Mouse (Mus musculus): ENCODE measurements around the gene Rnf103. TPM values are rescaled to one million over a fixed set of nuclear protein-coding genes. Genes with fewer than 3 reads are reported as not detected.

Rnf103 gene
- polyA plus RNA-seq, 2 experiments, result 5.0 to 7.2 TPM

DNA sequence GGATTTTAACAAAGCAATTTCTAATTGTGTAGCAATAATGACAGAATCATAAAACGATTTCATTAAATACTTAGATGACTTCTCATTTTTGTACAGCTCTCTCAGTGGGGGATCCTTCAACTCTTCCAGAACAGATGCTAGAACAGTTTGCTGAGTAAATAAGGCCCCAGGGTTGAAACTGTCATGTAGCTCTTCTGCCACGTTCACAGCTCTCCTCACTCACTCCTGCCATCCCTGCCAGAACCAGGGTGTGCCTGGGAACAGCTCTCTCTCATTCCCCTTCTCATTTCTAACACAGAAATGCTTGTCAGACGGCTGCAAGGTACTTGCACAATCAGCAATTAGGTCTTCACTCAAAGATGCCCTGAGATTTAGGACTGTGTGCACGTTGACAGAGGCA lies 9.3 kb downstream of the Rnf103 start:
- no peak for DNase-seq (ENCODE audit: low read depth in 3 of 3, low spot score in 3 of 3)
- WGBS (ENCODE audit: insufficient replicate concordance), result 57% methylated on average over 4 of the region's 4 CpGs
- Histone ChIP-seq H3K9me3 (ENCODE audit: control insufficient read depth, low read length) (no peaks in the 10 kb centered on the region), H3K4me2 (ENCODE audit: low read depth) (no peak overlapping the region), H3K27me3 (ENCODE audit: control insufficient read depth, insufficient read depth, low read length) (no peaks in the 10 kb centered on the region), H3K9ac (replicated peaks) (no peak overlapping the region), H3K4me1 (replicated peaks; ENCODE audit: control insufficient read depth in 2 of 2, insufficient read depth in 2 of 2, low read length in 1 of 2) (no peaks in the 10 kb centered on the region), H3K36me3 (replicated peaks; ENCODE audit: control insufficient read depth, insufficient read depth, low read depth) (peaks cover 4% of the 10 kb centered on the region; the same call in 1 of the 2 replicates), H3K27ac (no peak overlapping the region), H3K4me3 (ENCODE audit: insufficient read depth in 1 of 2, low read depth in 2 of 2, low read length in 2 of 2) (no peak overlapping the region)
- no peak for TF ChIP-seq EP300 (IDR thresholded peaks at IDR 0.05; ENCODE audit: low read depth)
- TF ChIP-seq CTCF (IDR thresholded peaks at IDR 0.05; ENCODE audit: low read depth), result no peak
- ATAC-seq (ENCODE audit: insufficient read depth), result no peak

DNA sequence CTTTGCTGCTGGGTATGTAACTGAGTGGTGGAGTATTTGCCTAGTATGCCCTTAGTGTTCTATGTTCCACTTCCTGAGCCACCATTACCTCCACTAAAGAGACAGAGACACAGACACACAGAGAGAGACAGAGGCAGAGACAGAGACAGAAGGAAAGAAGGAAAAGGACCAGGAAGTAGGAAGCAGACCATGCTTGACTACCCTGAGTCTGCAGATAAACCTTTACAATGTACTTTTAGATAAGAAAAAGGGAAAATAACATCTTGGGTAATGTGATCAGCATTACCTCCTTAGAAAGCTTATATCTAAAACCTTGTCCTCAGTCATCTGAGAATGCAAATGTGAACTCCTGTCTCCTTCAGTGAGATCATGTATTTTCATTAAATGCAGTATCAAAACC lies 10.0 kb downstream of the Rnf103 start:
- peaks cover 4% of the 10 kb centered on the region; the same call in 1 of the 2 replicates for H3K36me3 ChIP-seq (replicated peaks; ENCODE audit: control insufficient read depth, insufficient read depth, low read depth)
- no peak for TF ChIP-seq EP300 (IDR thresholded peaks at IDR 0.05; ENCODE audit: low read depth)
- no peak for TF ChIP-seq CTCF (IDR thresholded peaks at IDR 0.05; ENCODE audit: low read depth)
- no peaks in the 10 kb centered on the region for H3K9me3 ChIP-seq (ENCODE audit: control insufficient read depth, low read length)
- no peaks in the 10 kb centered on the region for H3K27me3 ChIP-seq (ENCODE audit: control insufficient read depth, insufficient read depth, low read length)
- H3K4me1 ChIP-seq (replicated peaks; ENCODE audit: control insufficient read depth in 2 of 2, insufficient read depth in 2 of 2, low read length in 1 of 2), result no peaks in the 10 kb centered on the region
- no peak overlapping the region for H3K4me2 ChIP-seq (ENCODE audit: low read depth)
- H3K9ac ChIP-seq (replicated peaks), result no peak overlapping the region
- H3K4me3 ChIP-seq (ENCODE audit: insufficient read depth in 1 of 2, low read depth in 2 of 2, low read length in 2 of 2), result no peak overlapping the region
- H3K27ac ChIP-seq, result no peak overlapping the region
- DNase-seq (ENCODE audit: low read depth in 3 of 3, low spot score in 3 of 3) (no peak), ATAC-seq (ENCODE audit: insufficient read depth) (no peak)

DNA sequence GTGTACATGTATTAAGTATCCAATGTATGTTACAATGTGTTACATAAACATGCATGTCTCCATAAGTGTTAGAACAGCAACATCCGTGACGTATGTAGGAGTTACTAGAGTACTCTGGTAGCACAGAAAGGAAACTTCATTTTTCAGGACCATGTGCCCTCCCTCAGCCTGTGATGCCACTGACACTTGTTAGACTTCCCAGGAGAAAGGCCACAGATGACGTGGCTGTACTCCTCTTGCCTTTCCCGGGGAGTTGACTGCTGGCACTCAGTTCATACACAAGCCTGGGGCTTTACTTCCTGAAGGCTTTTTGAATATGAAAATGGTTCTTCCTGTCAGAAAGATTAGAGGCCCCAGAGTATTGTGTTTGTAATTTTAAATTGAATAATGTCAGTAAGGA lies 10.4 kb downstream of the Rnf103 start:
- Histone ChIP-seq H3K27me3 (ENCODE audit: control insufficient read depth, insufficient read depth, low read length) (no peaks in the 10 kb centered on the region), H3K4me2 (ENCODE audit: low read depth) (no peak overlapping the region), H3K9ac (replicated peaks) (no peak overlapping the region), H3K27ac (no peak overlapping the region), H3K36me3 (replicated peaks; ENCODE audit: control insufficient read depth, insufficient read depth, low read depth) (peaks cover 4% of the 10 kb centered on the region; the same call in 1 of the 2 replicates), H3K4me3 (ENCODE audit: insufficient read depth in 1 of 2, low read depth in 2 of 2, low read length in 2 of 2) (no peak overlapping the region), H3K9me3 (ENCODE audit: control insufficient read depth, low read length) (no peaks in the 10 kb centered on the region), H3K4me1 (replicated peaks; ENCODE audit: control insufficient read depth in 2 of 2, insufficient read depth in 2 of 2, low read length in 1 of 2) (no peaks in the 10 kb centered on the region)
- TF ChIP-seq EP300 (IDR thresholded peaks at IDR 0.05; ENCODE audit: low read depth) (no peak), CTCF (IDR thresholded peaks at IDR 0.05; ENCODE audit: low read depth) (no peak)
- DNase-seq (ENCODE audit: low read depth in 3 of 3, low spot score in 3 of 3), result no peak
- WGBS (ENCODE audit: insufficient replicate concordance), result 61% methylated on average over 4 of the region's 4 CpGs
- ATAC-seq (ENCODE audit: insufficient read depth), result no peak

DNA sequence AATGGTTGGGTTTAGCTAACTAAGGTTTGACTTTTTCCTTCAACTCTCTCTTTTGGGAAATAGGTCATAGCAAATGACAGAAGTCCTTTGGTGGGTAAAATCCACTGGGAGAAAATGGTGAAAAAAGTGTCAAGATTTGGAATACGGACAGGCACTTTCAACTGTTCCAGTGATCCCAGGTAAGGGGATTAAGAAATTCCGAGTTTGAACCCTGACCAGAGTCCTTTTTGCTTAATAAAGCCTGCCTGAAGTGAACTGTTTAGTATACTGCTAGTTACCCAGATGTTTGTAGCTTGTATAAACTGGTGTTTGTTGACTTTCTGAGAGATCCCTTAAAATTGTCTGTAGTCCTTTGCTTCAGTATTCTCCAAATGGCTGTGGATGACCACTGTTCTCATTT lies 12.0 kb downstream of the Rnf103 start:
- no peaks in the 10 kb centered on the region for H3K27me3 ChIP-seq (ENCODE audit: control insufficient read depth, insufficient read depth, low read length)
- no peak overlapping the region for H3K4me2 ChIP-seq (ENCODE audit: low read depth)
- ATAC-seq (ENCODE audit: insufficient read depth), result no peak
- no peaks in the 10 kb centered on the region for H3K9me3 ChIP-seq (ENCODE audit: control insufficient read depth, low read length)
- H3K27ac ChIP-seq, result no peak overlapping the region
- WGBS (ENCODE audit: insufficient replicate concordance), result 59% methylated on average over 2 of the region's 2 CpGs
- H3K4me1 ChIP-seq (replicated peaks; ENCODE audit: control insufficient read depth in 2 of 2, insufficient read depth in 2 of 2, low read length in 1 of 2), result no peaks in the 10 kb centered on the region
- H3K4me3 ChIP-seq (ENCODE audit: insufficient read depth in 1 of 2, low read depth in 2 of 2, low read length in 2 of 2), result no peak overlapping the region
- no peak overlapping the region for H3K9ac ChIP-seq (replicated peaks)
- H3K36me3 ChIP-seq (replicated peaks; ENCODE audit: control insufficient read depth, insufficient read depth, low read depth), result peaks cover 1% of the 10 kb centered on the region; the same call in 1 of the 2 replicates
- TF ChIP-seq EP300 (IDR thresholded peaks at IDR 0.05; ENCODE audit: low read depth) (no peak), CTCF (IDR thresholded peaks at IDR 0.05; ENCODE audit: low read depth) (no peak)
- DNase-seq (ENCODE audit: low read depth in 3 of 3, low spot score in 3 of 3), result no peak

DNA sequence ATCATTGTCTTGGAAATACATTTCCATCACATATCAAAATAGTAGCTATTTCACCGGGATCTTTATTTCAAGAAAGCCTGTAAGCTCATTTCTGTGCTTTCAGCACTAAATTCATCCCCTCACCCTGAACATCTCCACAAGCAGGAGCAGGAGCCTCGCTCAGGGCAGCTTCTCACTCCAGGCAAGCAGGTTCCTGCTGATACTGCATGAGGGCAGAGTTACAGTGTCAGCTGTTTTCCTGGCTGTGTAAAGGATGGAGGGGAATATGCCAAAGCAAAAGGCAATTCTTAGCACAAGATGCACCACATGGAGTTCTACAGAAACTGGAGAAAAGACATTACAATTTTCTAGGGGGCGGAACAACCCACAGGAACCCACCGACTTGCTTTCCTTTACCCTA lies 25.8 kb downstream of the Rnf103 start:
- no peak for ATAC-seq (ENCODE audit: insufficient read depth)
- no peak overlapping the region for H3K27ac ChIP-seq
- WGBS (ENCODE audit: insufficient replicate concordance), result 66% methylated on average over 4 of the region's 4 CpGs
- no peak overlapping the region for H3K9ac ChIP-seq (replicated peaks)
- TF ChIP-seq CTCF (IDR thresholded peaks at IDR 0.05; ENCODE audit: low read depth) (no peak), EP300 (IDR thresholded peaks at IDR 0.05; ENCODE audit: low read depth) (no peak)
- no peaks in the 10 kb centered on the region for H3K27me3 ChIP-seq (ENCODE audit: control insufficient read depth, insufficient read depth, low read length)
- H3K4me2 ChIP-seq (ENCODE audit: low read depth), result no peak overlapping the region
- no peaks in the 10 kb centered on the region for H3K9me3 ChIP-seq (ENCODE audit: control insufficient read depth, low read length)
- H3K4me3 ChIP-seq (ENCODE audit: insufficient read depth in 1 of 2, low read depth in 2 of 2, low read length in 2 of 2), result no peak overlapping the region
- DNase-seq (ENCODE audit: low read depth in 3 of 3, low spot score in 3 of 3), result no peak
- no peaks in the 10 kb centered on the region for H3K4me1 ChIP-seq (replicated peaks; ENCODE audit: control insufficient read depth in 2 of 2, insufficient read depth in 2 of 2, low read length in 1 of 2)
- H3K36me3 ChIP-seq (replicated peaks; ENCODE audit: control insufficient read depth, insufficient read depth, low read depth), result no peaks in the 10 kb centered on the region

Data from liver, embryonic 14.5 days (tissue).